Mouse (Mus musculus): Measurements from ENCODE around the gene Thap2. TPM values are rescaled to one million over a fixed set of nuclear protein-coding genes. Genes with fewer than 3 reads are reported as not detected.
A peak's percentile ranks its signal among the peaks of the same experiment; 100 is the strongest.

Gene Thap2
- polyA plus RNA-seq, 1 experiment from 2014 or later, result 31.3 TPM

- no peaks in the 10 kb centered on the region for H3K27me3 ChIP-seq
- H3K4me3 ChIP-seq, result peak overlapping the region; percentile 96
- peak overlapping the region; percentile 97 for H3K9ac ChIP-seq
- H3K36me3 ChIP-seq, result 0 out of 2 replicates have a peak, but pooled peaks cover 7% of the 10 kb centered on the region
- H3K4me2 ChIP-seq, result peak overlapping the region; percentile 72
- H3K27ac ChIP-seq, result no peak overlapping the region
- 22% methylated on average over 12 of the region's 12 CpGs for WGBS
- no peaks in the 10 kb centered on the region for H3K9me3 ChIP-seq
- peaks cover 23% of the 10 kb centered on the region for H3K4me1 ChIP-seq
- no peak for ATAC-seq (ENCODE audit: insufficient number of reproducible peaks, insufficient read depth, low FRiP score, low TSS enrichment, low read depth)
Observed at GRCm38 (mm10) chr10:115382846-115383643, 1.2 kb downstream of the Thap2 start.

- H3K36me3 ChIP-seq, result 0 out of 2 replicates have a peak, but pooled peaks cover 7% of the 10 kb centered on the region
- H3K27me3 ChIP-seq, result no peaks in the 10 kb centered on the region
- no peak overlapping the region for H3K4me3 ChIP-seq
- no peak overlapping the region for H3K27ac ChIP-seq
- ATAC-seq (ENCODE audit: insufficient number of reproducible peaks, insufficient read depth, low FRiP score, low TSS enrichment, low read depth), result no peak
- no peak overlapping the region for H3K4me2 ChIP-seq
- H3K4me1 ChIP-seq, result peaks cover 12% of the 10 kb centered on the region
- H3K9ac ChIP-seq, result no peak overlapping the region
- 86% methylated on average over 2 of the region's 2 CpGs for WGBS
- no peaks in the 10 kb centered on the region for H3K9me3 ChIP-seq
Observed at GRCm38 (mm10) chr10:115381506-115382084, 2.6 kb downstream of the Thap2 start.

GRCm38 (mm10) chr10:115363151-115363550, 21.1 kb downstream of the Thap2 start:
- H3K27ac ChIP-seq, result peak overlapping the region; percentile 94; the same call in 1 of the 2 replicates
- H3K4me2 ChIP-seq, result peak overlapping the region; percentile 72
- peak overlapping the region; percentile 63; the same call in 1 of the 2 replicates for H3K4me3 ChIP-seq
- H3K9me3 ChIP-seq, result no peaks in the 10 kb centered on the region
- peak overlapping the region; percentile 73 for H3K9ac ChIP-seq
- no peak for ATAC-seq (ENCODE audit: insufficient number of reproducible peaks, insufficient read depth, low FRiP score, low TSS enrichment, low read depth)
- H3K4me1 ChIP-seq, result peaks cover 16% of the 10 kb centered on the region
- 85% methylated on average over 4 of the region's 4 CpGs for WGBS
- no peaks in the 10 kb centered on the region for H3K27me3 ChIP-seq
- no peaks in the 10 kb centered on the region for H3K36me3 ChIP-seq

GRCm38 (mm10) chr10:115362623-115362964, 21.6 kb downstream of the Thap2 start:
- H3K4me1 ChIP-seq, result peaks cover 16% of the 10 kb centered on the region
- peak overlapping the region; percentile 94 for H3K27ac ChIP-seq
- H3K4me3 ChIP-seq, result peak overlapping the region; percentile 63
- H3K4me2 ChIP-seq, result peak overlapping the region; percentile 72
- no peak for ATAC-seq (ENCODE audit: insufficient number of reproducible peaks, insufficient read depth, low FRiP score, low TSS enrichment, low read depth)
- no peaks in the 10 kb centered on the region for H3K36me3 ChIP-seq
- H3K9me3 ChIP-seq, result no peaks in the 10 kb centered on the region
- WGBS, result 9% methylated on average over 9 of the region's 9 CpGs
- no peaks in the 10 kb centered on the region for H3K27me3 ChIP-seq
- H3K9ac ChIP-seq, result peak overlapping the region; percentile 73

GRCm38 (mm10) chr10:115361840-115362622, 22.2 kb downstream of the Thap2 start, which contains the start of gene Tmem19:
Gene Tmem19, minus strand, starts transcription at chr10:115362501.
- peak within 1 kb of the TSS; percentile 72 for H3K4me2 ChIP-seq
- H3K4me1 ChIP-seq, result peaks cover 16% of the 10 kb centered on the region
- peak; percentile 99 for ATAC-seq (ENCODE audit: insufficient number of reproducible peaks, insufficient read depth, low FRiP score, low TSS enrichment, low read depth)
- H3K4me3 ChIP-seq, result peak within 1 kb of the TSS; percentile 63
- no peaks in the 10 kb centered on the region for H3K27me3 ChIP-seq
- peak within 1 kb of the TSS; percentile 73 for H3K9ac ChIP-seq
- WGBS, result under 1% methylated on average over 57 of the region's 58 CpGs
- peaks cover 3% of the 10 kb centered on the region for H3K36me3 ChIP-seq
- peak within 1 kb of the TSS; percentile 94 for H3K27ac ChIP-seq
- H3K9me3 ChIP-seq, result no peaks in the 10 kb centered on the region

GRCm38 (mm10) chr10:115359066-115359465, 25.2 kb downstream of the Thap2 start:
- Histone ChIP-seq H3K4me2 (no peak overlapping the region), H3K9ac (no peak overlapping the region), H3K9me3 (no peaks in the 10 kb centered on the region), H3K4me3 (no peak overlapping the region), H3K36me3 (peaks cover 17% of the 10 kb centered on the region), H3K27me3 (no peaks in the 10 kb centered on the region), H3K4me1 (peaks cover 16% of the 10 kb centered on the region), H3K27ac (no peak overlapping the region)
- no peak for ATAC-seq (ENCODE audit: insufficient number of reproducible peaks, insufficient read depth, low FRiP score, low TSS enrichment, low read depth)
- 87% methylated on average over 7 of the region's 7 CpGs for WGBS

- Histone ChIP-seq H3K4me1 (peaks cover 15% of the 10 kb centered on the region), H3K9me3 (no peaks in the 10 kb centered on the region), H3K27ac (no peak overlapping the region), H3K9ac (no peak overlapping the region), H3K4me2 (no peak overlapping the region), H3K36me3 (peaks cover 17% of the 10 kb centered on the region), H3K27me3 (no peaks in the 10 kb centered on the region), H3K4me3 (no peak overlapping the region)
- 94% methylated on average over 17 of the region's 17 CpGs for WGBS
- ATAC-seq (ENCODE audit: insufficient number of reproducible peaks, insufficient read depth, low FRiP score, low TSS enrichment, low read depth), result no peak
Observed at GRCm38 (mm10) chr10:115358216-115358919, 25.9 kb downstream of the Thap2 start.

GRCm38 (mm10) chr10:115356106-115356505, 28.1 kb downstream of the Thap2 start:
- Histone ChIP-seq H3K36me3 (peaks cover 17% of the 10 kb centered on the region), H3K27me3 (no peaks in the 10 kb centered on the region), H3K4me2 (no peak overlapping the region), H3K9me3 (no peaks in the 10 kb centered on the region), H3K27ac (no peak overlapping the region), H3K4me3 (no peak overlapping the region), H3K9ac (no peak overlapping the region), H3K4me1 (peaks cover 4% of the 10 kb centered on the region)
- 86% methylated on average over 6 of the region's 7 CpGs for WGBS
- no peak for ATAC-seq (ENCODE audit: insufficient number of reproducible peaks, insufficient read depth, low FRiP score, low TSS enrichment, low read depth)

- no peak for ATAC-seq (ENCODE audit: insufficient number of reproducible peaks, insufficient read depth, low FRiP score, low TSS enrichment, low read depth)
- H3K36me3 ChIP-seq, result peaks cover 17% of the 10 kb centered on the region
- H3K9me3 ChIP-seq, result no peaks in the 10 kb centered on the region
- no peaks in the 10 kb centered on the region for H3K27me3 ChIP-seq
- H3K4me2 ChIP-seq, result no peak overlapping the region
- WGBS, result 86% methylated on average over 6 of the region's 6 CpGs
- no peaks in the 10 kb centered on the region for H3K4me1 ChIP-seq
- H3K27ac ChIP-seq, result no peak overlapping the region
- H3K4me3 ChIP-seq, result no peak overlapping the region
- no peak overlapping the region for H3K9ac ChIP-seq
Observed at GRCm38 (mm10) chr10:115355016-115355415, 29.2 kb downstream of the Thap2 start.

- H3K9me3 ChIP-seq, result no peaks in the 10 kb centered on the region
- ATAC-seq (ENCODE audit: insufficient number of reproducible peaks, insufficient read depth, low FRiP score, low TSS enrichment, low read depth), result no peak
- no peak overlapping the region for H3K27ac ChIP-seq
- no peaks in the 10 kb centered on the region for H3K27me3 ChIP-seq
- WGBS, result 70% methylated on average over 6 of the region's 6 CpGs
- no peak overlapping the region for H3K9ac ChIP-seq
- H3K4me2 ChIP-seq, result no peak overlapping the region
- H3K36me3 ChIP-seq, result peaks cover 17% of the 10 kb centered on the region
- H3K4me3 ChIP-seq, result no peak overlapping the region
- no peaks in the 10 kb centered on the region for H3K4me1 ChIP-seq
Observed at GRCm38 (mm10) chr10:115354553-115354952, 29.7 kb downstream of the Thap2 start.

- ATAC-seq (ENCODE audit: insufficient number of reproducible peaks, insufficient read depth, low FRiP score, low TSS enrichment, low read depth), result no peak
- Histone ChIP-seq H3K4me2 (no peak overlapping the region), H3K9ac (no peak overlapping the region), H3K36me3 (peaks cover 12% of the 10 kb centered on the region), H3K4me1 (no peaks in the 10 kb centered on the region), H3K9me3 (no peaks in the 10 kb centered on the region), H3K27ac (no peak overlapping the region), H3K4me3 (no peak overlapping the region), H3K27me3 (no peaks in the 10 kb centered on the region)
- WGBS, result 77% methylated on average over 2 of the region's 2 CpGs
Observed at GRCm38 (mm10) chr10:115350810-115351397, 33.3 kb downstream of the Thap2 start.

Data from embryonic facial prominence, embryonic 13.5 days (tissue).